ENCODE assay signal across 10 mouse cellular contexts in genomic region chr4:75561792-75562191, GRCm38 (mm10).
A peak's percentile ranks its signal among the peaks of the same experiment; 100 is the strongest.
DNase-seq lines count a peak whose midpoint lies in the region; ATAC-seq and TF ChIP-seq lines count a peak whose summit lies in the region.
"Had no signal": no experiment of that assay in that cellular context is flagged by ENCODE, and none has a peak within 500 bp of the region (broad histone marks: within the 10 kb centered on the region; RNA-seq: fewer than 3 reads in every experiment).

No protein-coding gene starts in this region.

- H3K27me3 ChIP-seq in hindbrain, embryonic 10.5 days (ENCODE audit: insufficient read depth, poor library complexity, severe bottlenecking), result no peaks in the 10 kb centered on the region
- H3K27me3 ChIP-seq in liver, postnatal 0 days (ENCODE audit: insufficient read depth, low read length), result no peaks in the 10 kb centered on the region
- H3K27me3 ChIP-seq: embryonic facial prominence, embryonic 12.5 days had no signal

- TF ChIP-seq EP300 in liver, postnatal 0 days (IDR thresholded peaks at IDR 0.05; ENCODE audit: low read depth), result no peak

- intact Hi-C loops in left cerebral cortex, postnatal 4 days (cut with DNase I), result no loop called here

- no peaks in the 10 kb centered on the region for H3K9me3 ChIP-seq in hindbrain, embryonic 10.5 days
- no peaks in the 10 kb centered on the region for H3K9me3 ChIP-seq in liver, postnatal 0 days (ENCODE audit: low read length)
- H3K9me3 ChIP-seq: embryonic facial prominence, embryonic 12.5 days had no signal

- peaks cover 17% of the 10 kb centered on the region for H3K4me1 ChIP-seq in hindbrain, embryonic 10.5 days (replicated peaks)
- H3K4me1 ChIP-seq in liver, postnatal 0 days (ENCODE audit: insufficient read depth), result no peaks in the 10 kb centered on the region

- no peak overlapping the region for H3K9ac ChIP-seq in liver, postnatal 0 days (replicated peaks)
- H3K9ac ChIP-seq: embryonic facial prominence, embryonic 12.5 days had no signal

- peak overlapping the region; percentile 23; the same call in 1 of the 2 replicates for H3K27ac ChIP-seq in hindbrain, embryonic 10.5 days
- no peak overlapping the region for H3K27ac ChIP-seq in liver, postnatal 0 days (ENCODE audit: low read depth)
- H3K27ac ChIP-seq: embryonic facial prominence, embryonic 12.5 days; left cerebral cortex, adult 2 months had no signal

- WGBS in hindbrain, embryonic 10.5 days, result 57% methylated on average over 1 of the region's 1 CpGs
- 69% methylated on average over 1 of the region's 1 CpGs for WGBS in liver, postnatal 0 days (ENCODE audit: insufficient replicate concordance)

- DNase-seq in right cerebral cortex, adult 18-20 months, result peak; percentile 39
- no peak for DNase-seq in right cerebral cortex, postnatal 25 days
- DNase-seq in hindbrain, embryonic 10.5 days (ENCODE audit: low spot score), result no peak
- peak; percentile 61 for DNase-seq in left cerebral cortex, postnatal 4 days
- peak; percentile 35 for DNase-seq in telencephalon, adult 2 months (ENCODE audit: low read depth, low spot score)
- DNase-seq in thymus, adult 18-20 months, result no peak
- no peak for DNase-seq in liver, postnatal 0 days
- no peak for DNase-seq in adrenal gland, adult (ENCODE audit: inconsistent age in 2 of 2, low spot score in 1 of 2)

- ATAC-seq in liver, postnatal 0 days, result no peak

- no peak for TF ChIP-seq CTCF in liver, postnatal 0 days (IDR thresholded peaks at IDR 0.05; ENCODE audit: low read depth)

- H3K36me3 ChIP-seq in hindbrain, embryonic 10.5 days, result no peaks in the 10 kb centered on the region
- H3K36me3 ChIP-seq in liver, postnatal 0 days (replicated peaks; ENCODE audit: insufficient read depth, low read length), result no peaks in the 10 kb centered on the region
- H3K36me3 ChIP-seq: embryonic facial prominence, embryonic 12.5 days had no signal

- no peak overlapping the region for H3K4me2 ChIP-seq in liver, postnatal 0 days (ENCODE audit: low read depth, low read length)
- H3K4me2 ChIP-seq: embryonic facial prominence, embryonic 12.5 days had no signal

- H3K4me3 ChIP-seq in hindbrain, embryonic 10.5 days, result no peak overlapping the region
- H3K4me3 ChIP-seq in liver, postnatal 0 days (ENCODE audit: low read depth, low read length), result no peak overlapping the region
- H3K4me3 ChIP-seq: embryonic facial prominence, embryonic 12.5 days; left cerebral cortex, adult 2 months had no signal

Comparison
In these comparisons a context has a peak if more than half of its experiments do, and no peak if none do; other contexts are left out.
1. DNase-seq: peak in right cerebral cortex, adult 18-20 months (single experiment), left cerebral cortex, postnatal 4 days (single experiment) and telencephalon, adult 2 months (single experiment); none in right cerebral cortex, postnatal 25 days (single experiment), hindbrain, embryonic 10.5 days (single experiment), thymus, adult 18-20 months (0 of 2), liver, postnatal 0 days (single experiment) and adrenal gland, adult (0 of 2).